Mouse (Mus musculus): ENCODE measurements at regions not wholly inside any gene's neighbourhood (a gene's known extent, or its start where the extent isn't known, plus 50 kb on each side); places are given as distances from the start of the nearest gene placed in this dataset.

DNA sequence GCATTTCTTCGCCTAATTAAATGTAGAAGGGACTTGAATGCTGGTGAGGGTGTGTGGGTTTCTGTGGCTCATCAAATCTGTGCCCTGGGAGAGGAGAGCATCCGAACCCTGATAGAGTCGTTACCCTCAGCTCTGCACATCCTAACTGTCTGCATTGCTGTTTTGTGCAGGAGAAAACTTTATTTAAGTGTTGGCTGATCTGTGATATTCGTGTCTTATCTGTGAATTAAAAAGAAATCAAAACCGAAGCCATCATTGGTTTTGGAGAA is 77.7 kb upstream of the D1Pas1 start:
- Histone ChIP-seq H3K4me3 (replicated peaks; ENCODE audit: low read depth, low read length) (no peak overlapping the region), H3K36me3 (ENCODE audit: insufficient read depth, low read length) (no peaks in the 10 kb centered on the region), H3K9ac (ENCODE audit: low read depth, low read length) (no peak overlapping the region), H3K27me3 (ENCODE audit: insufficient read depth, low read length) (no peaks in the 10 kb centered on the region; the same call in 1 of the 2 replicates), H3K9me3 (replicated peaks; ENCODE audit: low read length) (no peaks in the 10 kb centered on the region), H3K4me2 (ENCODE audit: low read length) (no peak overlapping the region), H3K27ac (no peak overlapping the region), H3K4me1 (replicated peaks; ENCODE audit: insufficient read depth, low read length) (no peaks in the 10 kb centered on the region; the same call in 1 of the 2 replicates)
- ATAC-seq (replicated peaks; ENCODE audit: low FRiP score, low read depth) (no peak), DNase-seq (ENCODE audit: low spot score) (no peak)
- no peak for TF ChIP-seq CTCF (IDR thresholded peaks at IDR 0.05; ENCODE audit: low read depth)
- WGBS, result 49% methylated on average over 5 of the region's 5 CpGs

DNA sequence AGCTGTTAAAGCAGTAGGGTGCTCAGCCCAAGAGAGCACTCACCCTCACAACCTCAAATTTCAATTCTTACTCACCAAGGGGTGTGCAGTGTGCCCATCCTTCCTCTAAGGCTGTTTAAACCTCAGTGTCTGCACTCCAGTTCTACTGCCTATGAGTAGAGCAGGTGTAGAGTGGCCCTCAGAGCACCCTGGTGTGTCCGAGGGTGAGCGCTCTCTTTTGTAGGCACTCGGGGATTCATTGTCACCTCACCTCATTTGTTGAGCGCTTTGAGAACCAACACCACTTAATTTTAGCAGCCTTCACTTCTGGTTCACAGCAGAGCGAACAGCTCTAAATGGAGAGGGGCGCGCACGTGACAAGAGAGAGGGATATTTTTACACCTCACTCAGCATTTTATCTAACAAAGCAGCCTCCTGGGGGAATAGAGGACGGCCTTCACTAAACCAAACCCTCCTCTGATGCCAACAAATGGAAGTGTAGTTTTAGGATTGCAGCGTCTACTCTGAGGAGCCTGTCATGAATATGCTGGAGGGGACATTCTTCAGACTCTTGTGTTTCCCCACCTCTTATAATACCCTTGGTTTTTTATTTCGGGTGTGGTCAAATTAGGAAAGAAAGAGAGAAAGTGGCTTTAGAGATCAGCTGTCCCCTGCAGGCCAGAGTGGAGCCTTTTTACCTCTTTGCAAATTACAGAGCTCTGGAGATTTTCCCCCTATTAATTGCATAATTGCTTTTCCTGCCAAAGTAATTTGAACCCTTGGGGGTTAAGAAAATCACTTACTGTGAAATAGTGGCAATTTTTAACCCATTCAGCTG is 78.2 kb upstream of the D1Pas1 start:
- H3K4me2 ChIP-seq (ENCODE audit: low read length), result no peak overlapping the region
- TF ChIP-seq CTCF (IDR thresholded peaks at IDR 0.05; ENCODE audit: low read depth), result no peak
- no peak overlapping the region for H3K27ac ChIP-seq
- no peaks in the 10 kb centered on the region; the same call in 1 of the 2 replicates for H3K4me1 ChIP-seq (replicated peaks; ENCODE audit: insufficient read depth, low read length)
- ATAC-seq (replicated peaks; ENCODE audit: low FRiP score, low read depth) (no peak), DNase-seq (ENCODE audit: low spot score) (no peak)
- no peak overlapping the region for H3K9ac ChIP-seq (ENCODE audit: low read depth, low read length)
- H3K27me3 ChIP-seq (ENCODE audit: insufficient read depth, low read length), result no peaks in the 10 kb centered on the region; the same call in 1 of the 2 replicates
- 43% methylated on average over 11 of the region's 11 CpGs for WGBS
- no peak overlapping the region for H3K4me3 ChIP-seq (replicated peaks; ENCODE audit: low read depth, low read length)
- H3K9me3 ChIP-seq (replicated peaks; ENCODE audit: low read length), result no peaks in the 10 kb centered on the region
- H3K36me3 ChIP-seq (ENCODE audit: insufficient read depth, low read length), result no peaks in the 10 kb centered on the region

DNA sequence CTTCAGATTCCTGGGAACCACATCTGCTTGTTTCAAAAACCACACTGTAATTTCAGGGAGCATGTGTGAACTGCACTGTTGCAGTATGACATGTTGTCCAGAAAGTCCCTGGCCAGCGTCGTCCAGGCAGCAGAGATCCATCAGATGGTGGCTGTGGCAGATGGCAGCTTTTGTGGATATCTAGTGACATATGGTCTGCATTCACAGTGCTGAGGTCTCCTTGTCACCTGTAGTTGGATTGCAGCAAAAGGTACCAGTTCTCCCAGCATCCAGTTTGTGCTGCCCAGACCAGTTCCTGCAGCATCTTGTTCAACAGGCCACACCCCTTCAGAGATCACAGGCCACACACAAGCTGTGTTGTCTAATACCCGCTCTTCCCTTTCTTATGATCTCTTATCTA is 80.1 kb upstream of the D1Pas1 start:
- Histone ChIP-seq H3K27ac (no peak overlapping the region), H3K36me3 (ENCODE audit: insufficient read depth, low read length) (no peaks in the 10 kb centered on the region), H3K9me3 (replicated peaks; ENCODE audit: low read length) (no peaks in the 10 kb centered on the region), H3K27me3 (ENCODE audit: insufficient read depth, low read length) (no peaks in the 10 kb centered on the region; the same call in 1 of the 2 replicates), H3K9ac (ENCODE audit: low read depth, low read length) (no peak overlapping the region), H3K4me1 (replicated peaks; ENCODE audit: insufficient read depth, low read length) (no peaks in the 10 kb centered on the region; the same call in 1 of the 2 replicates), H3K4me3 (replicated peaks; ENCODE audit: low read depth, low read length) (no peak overlapping the region), H3K4me2 (ENCODE audit: low read length) (no peak overlapping the region)
- ATAC-seq (replicated peaks; ENCODE audit: low FRiP score, low read depth) (no peak), DNase-seq (ENCODE audit: low spot score) (no peak)
- TF ChIP-seq CTCF (IDR thresholded peaks at IDR 0.05; ENCODE audit: low read depth), result no peak
- 77% methylated on average over 3 of the region's 3 CpGs for WGBS

DNA sequence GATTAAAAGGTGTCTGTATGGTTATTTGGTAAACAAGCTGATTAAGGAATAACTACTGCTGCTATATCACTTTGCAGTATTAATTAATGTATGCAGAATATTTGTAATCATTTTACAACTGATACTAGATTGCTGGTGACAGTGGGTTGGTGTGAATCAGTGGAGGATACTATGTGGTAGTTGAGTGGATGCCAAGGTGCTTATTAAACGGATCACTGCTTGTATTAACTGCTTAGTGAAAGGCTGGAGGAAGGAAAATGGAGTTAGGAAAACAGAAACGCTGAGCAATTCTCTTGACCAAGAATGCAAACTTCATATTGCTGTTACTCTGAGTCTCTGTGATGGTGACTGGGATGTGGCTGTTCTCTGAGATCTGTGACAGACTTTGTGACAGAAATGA is 86.8 kb upstream of the D1Pas1 start:
- WGBS, result 59% methylated on average over 2 of the region's 2 CpGs
- H3K4me1 ChIP-seq (replicated peaks; ENCODE audit: insufficient read depth, low read length), result no peaks in the 10 kb centered on the region
- ATAC-seq (replicated peaks; ENCODE audit: low FRiP score, low read depth), result no peak

DNA sequence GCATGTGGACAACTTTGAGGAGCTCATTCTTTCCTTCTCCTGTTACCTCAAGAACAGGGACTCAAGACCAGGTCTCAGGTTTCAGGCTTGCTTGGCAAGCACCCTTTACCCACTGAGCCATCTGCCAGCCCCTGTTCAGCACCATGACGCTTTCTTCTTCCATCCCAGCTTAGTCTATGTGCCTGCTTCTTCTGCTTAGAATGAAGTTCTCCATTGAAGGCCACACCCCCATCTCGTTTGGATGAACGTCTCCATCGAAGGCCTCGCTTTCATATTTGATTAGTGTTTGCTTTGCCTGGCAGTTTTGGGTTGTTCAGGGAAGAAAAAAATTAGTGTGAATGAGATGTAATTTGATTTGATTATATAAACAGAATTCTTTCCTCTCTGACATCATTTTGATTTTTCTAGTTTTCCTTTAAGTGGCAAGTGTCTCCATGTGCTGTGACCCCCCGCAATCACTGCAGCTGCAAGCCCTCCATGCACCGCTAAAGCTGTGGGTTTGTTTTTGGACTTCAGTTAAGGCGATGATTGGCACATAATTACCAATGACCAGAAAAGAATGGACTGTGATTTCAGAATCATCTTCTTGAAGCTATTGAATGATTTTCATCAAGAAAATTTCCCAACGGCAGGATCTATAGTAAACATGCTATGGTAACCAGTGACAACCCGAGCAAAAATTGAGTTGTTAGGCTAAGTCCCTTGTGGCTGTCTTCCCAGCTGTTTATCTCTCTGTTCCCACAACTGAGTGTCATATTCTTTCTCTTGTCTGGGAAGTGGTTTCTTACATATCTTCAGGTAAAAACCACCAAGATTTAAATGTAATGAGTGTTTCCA is 106.4 kb upstream of the D1Pas1 start:
- 89% methylated on average over 10 of the region's 10 CpGs for WGBS
- H3K9me3 ChIP-seq (replicated peaks; ENCODE audit: low read length), result no peaks in the 10 kb centered on the region
- no peak overlapping the region for H3K4me2 ChIP-seq (ENCODE audit: low read length)
- H3K27me3 ChIP-seq (ENCODE audit: insufficient read depth, low read length), result no peaks in the 10 kb centered on the region
- no peak for TF ChIP-seq CTCF (IDR thresholded peaks at IDR 0.05; ENCODE audit: low read depth)
- no peak overlapping the region for H3K27ac ChIP-seq
- ATAC-seq (replicated peaks; ENCODE audit: low FRiP score, low read depth) (no peak), DNase-seq (ENCODE audit: low spot score) (no peak)
- H3K9ac ChIP-seq (ENCODE audit: low read depth, low read length), result no peak overlapping the region
- no peaks in the 10 kb centered on the region for H3K36me3 ChIP-seq (ENCODE audit: insufficient read depth, low read length)
- no peak overlapping the region for H3K4me3 ChIP-seq (replicated peaks; ENCODE audit: low read depth, low read length)
- no peaks in the 10 kb centered on the region for H3K4me1 ChIP-seq (replicated peaks; ENCODE audit: insufficient read depth, low read length)

More for the DNA sequence above, 86.8 kb upstream of the D1Pas1 start:
- Histone ChIP-seq H3K36me3 (ENCODE audit: insufficient read depth, low read length) (no peaks in the 10 kb centered on the region), H3K27me3 (ENCODE audit: insufficient read depth, low read length) (no peaks in the 10 kb centered on the region), H3K9ac (ENCODE audit: low read depth, low read length) (no peak overlapping the region), H3K4me2 (ENCODE audit: low read length) (no peak overlapping the region), H3K4me3 (replicated peaks; ENCODE audit: low read depth, low read length) (no peak overlapping the region), H3K9me3 (replicated peaks; ENCODE audit: low read length) (no peaks in the 10 kb centered on the region), H3K27ac (no peak overlapping the region)
- TF ChIP-seq CTCF (IDR thresholded peaks at IDR 0.05; ENCODE audit: low read depth), result no peak
- DNase-seq (ENCODE audit: low spot score), result no peak

DNA sequence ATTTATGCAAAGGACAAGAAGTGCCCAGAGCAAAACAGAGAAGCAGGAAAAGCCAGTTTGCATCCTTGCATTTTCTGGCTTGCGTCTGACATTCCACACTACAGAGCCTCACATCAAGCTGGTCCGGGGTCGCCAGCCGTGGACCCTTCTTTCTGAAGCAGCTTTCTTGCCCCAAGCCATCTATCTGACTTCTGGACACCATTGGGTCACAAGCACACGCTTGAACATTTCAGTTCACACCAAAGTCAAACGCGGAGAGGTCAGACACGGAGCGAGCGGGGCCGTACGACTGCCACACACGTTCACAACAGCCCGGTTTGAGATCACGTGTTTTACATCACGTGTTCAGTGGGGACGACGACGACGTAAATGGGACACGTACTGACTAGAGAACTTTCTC is 108.9 kb upstream of the D1Pas1 start:
- ATAC-seq (replicated peaks; ENCODE audit: low FRiP score, low read depth) (no peak), DNase-seq (ENCODE audit: low spot score) (no peak)
- Histone ChIP-seq H3K4me2 (ENCODE audit: low read length) (no peak overlapping the region), H3K27ac (no peak overlapping the region), H3K4me1 (replicated peaks; ENCODE audit: insufficient read depth, low read length) (no peaks in the 10 kb centered on the region), H3K9me3 (replicated peaks; ENCODE audit: low read length) (no peaks in the 10 kb centered on the region), H3K27me3 (ENCODE audit: insufficient read depth, low read length) (no peaks in the 10 kb centered on the region), H3K36me3 (ENCODE audit: insufficient read depth, low read length) (no peaks in the 10 kb centered on the region), H3K4me3 (replicated peaks; ENCODE audit: low read depth, low read length) (no peak overlapping the region), H3K9ac (ENCODE audit: low read depth, low read length) (no peak overlapping the region)
- TF ChIP-seq CTCF (IDR thresholded peaks at IDR 0.05; ENCODE audit: low read depth), result no peak
- WGBS, result 88% methylated on average over 21 of the region's 21 CpGs

All from kidney, postnatal 0 days (tissue).